Mouse (Mus musculus) bone marrow, adult 2 months (tissue): ENCODE measurements around the gene Bst2.

Source experiments
- CTCF ChIP-seq: fragments of 200-500 bp; IDR thresholded peaks from 2 replicates; pipeline ENCODE4 v1.5.1; 2011; ENCODE audit warnings: low read length, control low read depth; ENCODE audit not compliant: control insufficient read depth, insufficient read depth
- POLR2A ChIP-seq: fragments of 200-500 bp; IDR thresholded peaks from 2 replicates; pipeline ENCODE4 v1.6.1; 2011; ENCODE audit warnings: low read depth, mild to moderate bottlenecking, control low read depth, low read length, borderline replicate concordance; ENCODE audit not compliant: control insufficient read depth

- TF ChIP-seq CTCF, result no peak
- no peak for TF ChIP-seq POLR2A
Observed at GRCm38 (mm10) chr8:71569366-71570290, 32.4 kb upstream of the Bst2 start.
